Mouse (Mus musculus): Measurements from ENCODE around the gene A230072I06Rik. TPM values are rescaled to one million over a fixed set of nuclear protein-coding genes. Genes with fewer than 3 reads are reported as not detected.

A230072I06Rik gene
- polyA plus RNA-seq, 1 experiment from 2014 or later: not detected

DNA sequence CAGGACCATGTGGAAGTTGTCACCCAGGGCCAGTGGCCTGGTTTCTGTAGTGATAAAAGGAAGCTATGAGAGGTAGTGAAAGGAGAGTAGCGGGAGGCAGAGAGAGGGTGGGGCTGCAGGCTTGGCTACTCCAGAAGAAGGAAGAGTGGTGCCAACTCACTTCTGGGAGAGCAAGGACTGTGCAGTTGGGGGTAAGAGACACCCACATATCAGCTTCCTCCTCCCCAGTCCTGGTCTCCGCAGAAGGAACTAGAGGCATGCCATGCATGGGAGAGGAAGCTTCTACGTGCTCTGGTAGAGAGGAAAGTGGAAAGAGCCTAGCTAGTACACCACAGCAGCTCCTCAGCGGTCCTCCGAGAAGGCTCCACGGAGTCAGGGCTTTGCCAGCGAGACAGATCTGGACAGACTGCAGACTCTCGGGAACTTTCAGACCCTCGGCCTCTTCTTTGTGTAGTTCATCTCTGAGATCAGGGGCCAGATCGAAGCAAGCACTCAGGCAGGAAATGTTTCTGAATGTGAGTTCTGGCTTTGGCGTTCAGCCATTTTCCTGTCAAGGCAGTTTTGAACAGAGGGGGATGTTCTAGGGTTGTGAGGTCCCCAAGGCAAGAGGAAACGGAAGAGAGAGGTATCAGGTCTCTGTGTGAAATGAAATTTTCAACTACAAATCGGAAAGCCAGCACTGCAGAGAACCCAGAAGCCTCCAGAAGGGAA, 1.0 kb downstream of the A230072I06Rik start:
- DNase-seq (no peak), ATAC-seq (ENCODE audit: low read depth) (no peak)
- 0 out of 2 replicates have a peak, but pooled peaks cover 2% of the 10 kb centered on the region for H3K27me3 ChIP-seq
- no peak overlapping the region for H3K9ac ChIP-seq
- H3K9me3 ChIP-seq (replicated peaks): no peaks in the 10 kb centered on the region
- no peak overlapping the region for H3K27ac ChIP-seq
- H3K36me3 ChIP-seq: no peaks in the 10 kb centered on the region
- H3K4me1 ChIP-seq (replicated peaks): peaks cover 3% of the 10 kb centered on the region; the same call in 1 of the 2 replicates
- no peak overlapping the region for H3K4me2 ChIP-seq
- WGBS (ENCODE audit: insufficient replicate concordance): 35% methylated on average over 13 of the region's 13 CpGs
- H3K4me3 ChIP-seq (replicated peaks): no peak overlapping the region

- DNase-seq (no peak), ATAC-seq (ENCODE audit: low read depth) (no peak)
- Histone ChIP-seq H3K27ac (no peak overlapping the region), H3K36me3 (no peaks in the 10 kb centered on the region), H3K4me3 (replicated peaks) (no peak overlapping the region), H3K9me3 (replicated peaks) (no peaks in the 10 kb centered on the region), H3K4me1 (replicated peaks) (peaks cover 3% of the 10 kb centered on the region; the same call in 1 of the 2 replicates), H3K9ac (no peak overlapping the region), H3K27me3 (0 out of 2 replicates have a peak, but pooled peaks cover 2% of the 10 kb centered on the region), H3K4me2 (no peak overlapping the region)
- WGBS (ENCODE audit: insufficient replicate concordance): 67% methylated on average over 22 of the region's 22 CpGs
Measured at GRCm38 (mm10) chr8:12282128-12282527, 3.5 kb downstream of the A230072I06Rik start.

DNA sequence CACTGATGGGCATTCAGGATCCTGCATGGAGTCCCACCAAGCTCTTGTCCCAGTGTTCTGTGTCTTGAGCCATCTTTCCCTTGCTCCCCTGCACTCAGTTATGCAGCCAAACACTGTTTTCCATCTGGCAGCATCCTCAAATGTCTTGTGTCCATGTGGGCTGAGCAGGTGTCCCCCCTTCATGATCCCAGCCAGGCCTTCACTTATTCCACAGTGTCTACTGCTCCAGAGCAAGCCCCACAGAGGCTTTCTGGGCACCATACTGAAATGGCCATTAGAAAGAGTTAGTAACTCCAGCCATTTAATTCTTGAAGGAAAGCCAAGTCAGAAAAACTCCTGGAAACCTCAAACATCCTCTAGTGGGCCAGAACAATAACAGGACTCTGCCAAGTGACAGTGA, 11.9 kb downstream of the A230072I06Rik start:
- Histone ChIP-seq H3K4me2 (no peak overlapping the region), H3K9me3 (replicated peaks) (no peaks in the 10 kb centered on the region), H3K27ac (no peak overlapping the region), H3K9ac (no peak overlapping the region), H3K27me3 (no peaks in the 10 kb centered on the region), H3K36me3 (no peaks in the 10 kb centered on the region), H3K4me1 (replicated peaks) (no peaks in the 10 kb centered on the region), H3K4me3 (replicated peaks) (no peak overlapping the region)
- DNase-seq (no peak), ATAC-seq (ENCODE audit: low read depth) (no peak)

GRCm38 (mm10) chr8:12298326-12298950, 19.8 kb downstream of the A230072I06Rik start:
- H3K27me3 ChIP-seq: no peaks in the 10 kb centered on the region
- ATAC-seq (ENCODE audit: low read depth): no peak

DNA sequence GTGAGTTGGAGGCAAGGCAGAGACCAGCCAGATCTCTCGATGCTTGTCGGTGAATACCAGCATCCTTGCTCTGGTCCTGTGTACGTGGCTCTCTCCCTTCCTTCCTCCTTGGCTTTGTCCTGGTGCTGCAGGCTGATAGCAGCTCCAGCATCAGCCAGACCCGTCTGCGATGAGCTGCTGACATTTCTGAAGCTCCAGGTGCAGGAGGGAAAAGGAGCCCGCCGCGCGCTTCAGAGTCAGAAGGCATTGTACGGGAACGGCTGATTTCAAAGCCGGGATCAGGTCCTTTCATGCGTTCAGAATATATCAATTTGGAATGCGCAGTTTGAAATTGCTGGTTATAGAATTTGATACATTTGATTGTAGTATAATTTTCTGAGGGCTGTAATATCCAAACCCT, 23.4 kb downstream of the A230072I06Rik start:
- H3K27me3 ChIP-seq: no peaks in the 10 kb centered on the region
- no peak overlapping the region for H3K4me2 ChIP-seq
- no peaks in the 10 kb centered on the region for H3K4me1 ChIP-seq (replicated peaks)
- H3K9me3 ChIP-seq (replicated peaks): no peaks in the 10 kb centered on the region
- H3K4me3 ChIP-seq (replicated peaks): no peak overlapping the region
- H3K27ac ChIP-seq: no peak overlapping the region
- ATAC-seq (ENCODE audit: low read depth) (no peak), DNase-seq (no peak)
- H3K36me3 ChIP-seq: no peaks in the 10 kb centered on the region
- no peak overlapping the region for H3K9ac ChIP-seq
- WGBS (ENCODE audit: insufficient replicate concordance): 60% methylated on average over 14 of the region's 14 CpGs

More at GRCm38 (mm10) chr8:12298326-12298950, 19.8 kb downstream of the A230072I06Rik start:
- Histone ChIP-seq H3K27ac (no peak overlapping the region), H3K4me2 (no peak overlapping the region), H3K9ac (no peak overlapping the region), H3K9me3 (replicated peaks) (no peaks in the 10 kb centered on the region), H3K36me3 (no peaks in the 10 kb centered on the region), H3K4me3 (replicated peaks) (no peak overlapping the region), H3K4me1 (replicated peaks) (no peaks in the 10 kb centered on the region)
- WGBS (ENCODE audit: insufficient replicate concordance): 68% methylated on average over 10 of the region's 10 CpGs
- DNase-seq: no peak

GRCm38 (mm10) chr8:12312975-12313734, 34.5 kb downstream of the A230072I06Rik start:
- Histone ChIP-seq H3K9ac (no peak overlapping the region), H3K4me1 (replicated peaks) (no peaks in the 10 kb centered on the region), H3K4me2 (no peak overlapping the region), H3K4me3 (replicated peaks) (no peak overlapping the region), H3K27me3 (peaks cover 23% of the 10 kb centered on the region), H3K27ac (no peak overlapping the region), H3K9me3 (replicated peaks) (no peaks in the 10 kb centered on the region), H3K36me3 (no peaks in the 10 kb centered on the region)
- WGBS (ENCODE audit: insufficient replicate concordance): 47% methylated on average over 16 of the region's 16 CpGs
- ATAC-seq (ENCODE audit: low read depth) (no peak), DNase-seq (no peak)

GRCm38 (mm10) chr8:12314258-12314657, 35.6 kb downstream of the A230072I06Rik start:
- H3K9ac ChIP-seq: no peak overlapping the region
- H3K27me3 ChIP-seq: peaks cover 23% of the 10 kb centered on the region
- H3K27ac ChIP-seq: no peak overlapping the region
- H3K9me3 ChIP-seq (replicated peaks): no peaks in the 10 kb centered on the region
- H3K4me2 ChIP-seq: no peak overlapping the region
- no peaks in the 10 kb centered on the region for H3K4me1 ChIP-seq (replicated peaks)
- H3K36me3 ChIP-seq: no peaks in the 10 kb centered on the region
- no peak for ATAC-seq (ENCODE audit: low read depth)
- no peak overlapping the region for H3K4me3 ChIP-seq (replicated peaks)
- 56% methylated on average over 11 of the region's 11 CpGs for WGBS (ENCODE audit: insufficient replicate concordance)
- DNase-seq: no peak

- Histone ChIP-seq H3K27me3 (peaks cover 23% of the 10 kb centered on the region), H3K4me3 (replicated peaks) (no peak overlapping the region), H3K4me2 (no peak overlapping the region), H3K27ac (no peak overlapping the region), H3K9ac (no peak overlapping the region), H3K9me3 (replicated peaks) (no peaks in the 10 kb centered on the region), H3K36me3 (no peaks in the 10 kb centered on the region), H3K4me1 (replicated peaks) (no peaks in the 10 kb centered on the region)
- DNase-seq (no peak), ATAC-seq (ENCODE audit: low read depth) (no peak)
- 58% methylated on average over 5 of the region's 5 CpGs for WGBS (ENCODE audit: insufficient replicate concordance)
Measured at GRCm38 (mm10) chr8:12315177-12315576, 36.6 kb downstream of the A230072I06Rik start.

DNA sequence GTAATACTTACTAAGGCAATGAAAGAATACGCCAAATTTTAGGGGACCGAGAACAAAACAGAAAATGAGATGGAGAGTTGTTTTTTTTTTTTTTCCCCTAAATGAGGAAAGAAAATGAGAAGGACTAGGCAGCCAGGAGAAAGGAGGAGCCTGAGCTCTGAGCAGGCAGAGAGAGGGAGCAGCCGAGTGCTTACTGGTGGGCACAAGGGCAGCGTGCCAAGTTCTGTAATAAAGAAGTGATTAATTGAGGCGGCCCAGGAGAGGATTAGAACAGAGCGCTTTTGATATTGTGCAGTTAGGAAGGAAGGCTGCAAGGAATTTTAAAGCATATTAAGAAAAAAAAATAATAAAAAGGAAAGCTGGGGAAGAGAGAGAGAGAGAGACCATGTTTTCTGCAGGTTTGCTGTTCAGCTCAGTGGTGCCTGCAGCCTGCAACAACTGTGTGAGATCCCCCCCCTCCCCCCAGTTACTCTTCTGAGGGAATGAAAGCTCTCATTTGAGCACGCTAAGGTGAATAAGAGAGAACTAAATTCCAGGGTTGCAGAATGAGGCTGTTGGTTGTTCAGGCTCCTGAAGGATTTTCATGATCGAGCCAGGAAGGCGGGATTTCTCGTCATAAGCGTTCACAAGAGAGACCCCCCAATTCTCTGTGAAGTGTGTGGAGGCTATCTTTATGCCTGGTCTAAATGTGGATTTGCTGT, 41.3 kb downstream of the A230072I06Rik start:
- no peak overlapping the region for H3K9ac ChIP-seq
- no peaks in the 10 kb centered on the region for H3K9me3 ChIP-seq (replicated peaks)
- no peak overlapping the region for H3K27ac ChIP-seq
- DNase-seq (no peak), ATAC-seq (ENCODE audit: low read depth) (no peak)
- peaks cover 22% of the 10 kb centered on the region for H3K27me3 ChIP-seq
- no peak overlapping the region for H3K4me2 ChIP-seq
- H3K4me1 ChIP-seq (replicated peaks): no peaks in the 10 kb centered on the region
- no peaks in the 10 kb centered on the region for H3K36me3 ChIP-seq
- H3K4me3 ChIP-seq (replicated peaks): no peak overlapping the region
- 76% methylated on average over 11 of the region's 11 CpGs for WGBS (ENCODE audit: insufficient replicate concordance)

GRCm38 (mm10) chr8:12322071-12322470, 43.5 kb downstream of the A230072I06Rik start:
- no peak overlapping the region for H3K4me3 ChIP-seq (replicated peaks)
- H3K27ac ChIP-seq: no peak overlapping the region
- no peaks in the 10 kb centered on the region for H3K9me3 ChIP-seq (replicated peaks)
- ATAC-seq (ENCODE audit: low read depth) (no peak), DNase-seq (no peak)
- no peak overlapping the region for H3K9ac ChIP-seq
- no peaks in the 10 kb centered on the region for H3K36me3 ChIP-seq
- no peak overlapping the region for H3K4me2 ChIP-seq
- H3K4me1 ChIP-seq (replicated peaks): no peaks in the 10 kb centered on the region
- peaks cover 10% of the 10 kb centered on the region for H3K27me3 ChIP-seq
- 56% methylated on average over 6 of the region's 6 CpGs for WGBS (ENCODE audit: insufficient replicate concordance)

DNA sequence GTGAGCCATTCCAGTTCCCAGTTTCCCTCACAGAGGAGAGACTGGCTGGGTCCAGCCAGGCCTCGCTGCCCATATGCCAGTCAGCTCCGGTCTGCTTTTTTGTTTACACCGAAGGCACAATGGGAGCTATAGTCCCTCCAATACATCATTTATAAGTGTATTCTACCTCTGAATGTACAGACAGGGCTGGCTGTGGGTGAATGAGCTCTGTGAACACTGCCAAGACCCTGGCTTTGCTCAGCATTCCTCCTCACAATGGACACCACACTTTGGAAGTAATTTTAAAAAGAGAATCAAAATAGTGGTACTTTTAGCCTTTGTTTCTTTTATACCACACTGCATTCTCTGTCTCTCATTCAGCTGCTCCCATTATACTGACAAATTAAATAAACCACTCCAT, 44.6 kb downstream of the A230072I06Rik start:
- no peak overlapping the region for H3K27ac ChIP-seq
- no peaks in the 10 kb centered on the region for H3K4me1 ChIP-seq (replicated peaks)
- no peaks in the 10 kb centered on the region for H3K9me3 ChIP-seq (replicated peaks)
- H3K36me3 ChIP-seq: no peaks in the 10 kb centered on the region
- no peak overlapping the region for H3K4me3 ChIP-seq (replicated peaks)
- ATAC-seq (ENCODE audit: low read depth): no peak
- H3K4me2 ChIP-seq: no peak overlapping the region
- no peak for DNase-seq
- peaks cover 10% of the 10 kb centered on the region for H3K27me3 ChIP-seq
- H3K9ac ChIP-seq: no peak overlapping the region
- 75% methylated on average over 3 of the region's 3 CpGs for WGBS (ENCODE audit: insufficient replicate concordance)

Measured in liver, embryonic 13.5 days (tissue).